Mouse (Mus musculus): ENCODE measurements around the gene Avil.

Gene Avil

GRCm38 (mm10) chr10:127018422-127018821 is 17.9 kb downstream of the Avil start:
- DNase-seq (ENCODE audit: low spot score): no peak

- peak; percentile 90 for DNase-seq (ENCODE audit: low spot score)
Observed at GRCm38 (mm10) chr10:127030336-127031296, 30.1 kb downstream of the Avil start, which contains the start of gene Tsfm. Gene Tsfm, minus strand, starts transcription at chr10:127030840.

GRCm38 (mm10) chr10:127033301-127033741 is 32.8 kb downstream of the Avil start:
- no peak for DNase-seq (ENCODE audit: low spot score)

GRCm38 (mm10) chr10:127036273-127036672 is 35.8 kb downstream of the Avil start:
- no peak for DNase-seq (ENCODE audit: low spot score)

GRCm38 (mm10) chr10:127037641-127038040 is 37.1 kb downstream of the Avil start:
- no peak for DNase-seq (ENCODE audit: low spot score)

- DNase-seq (ENCODE audit: low spot score): no peak
Observed at GRCm38 (mm10) chr10:127040569-127041214, 40.2 kb downstream of the Avil start.

GRCm38 (mm10) chr10:127041274-127041766 is 40.8 kb downstream of the Avil start, which contains the start of the genes Mettl1 and Eef1akmt3:
Gene Mettl1, plus strand, starts transcription at chr10:127041414.
Gene Eef1akmt3, minus strand, starts transcription at chr10:127041513.
- no peak for DNase-seq (ENCODE audit: low spot score)

- DNase-seq (ENCODE audit: low spot score): peak; percentile 88
Observed at GRCm38 (mm10) chr10:127041774-127042338, 41.3 kb downstream of the Avil start.

GRCm38 (mm10) chr10:127042468-127043115 is 42.1 kb downstream of the Avil start:
- no peak for DNase-seq (ENCODE audit: low spot score)

- DNase-seq (ENCODE audit: low spot score): no peak
Observed at GRCm38 (mm10) chr10:127043187-127043586, 42.7 kb downstream of the Avil start.

- no peak for DNase-seq (ENCODE audit: low spot score)
Observed at GRCm38 (mm10) chr10:127047954-127048353, 47.4 kb downstream of the Avil start, which contains the start of gene Cyp27b1. Gene Cyp27b1, plus strand, starts transcription at chr10:127048250.

- no peak for DNase-seq (ENCODE audit: low spot score)
Observed at GRCm38 (mm10) chr10:127048608-127049394, 48.3 kb downstream of the Avil start.

GRCm38 (mm10) chr10:127049395-127050118 is 49.0 kb downstream of the Avil start:
- no peak for DNase-seq (ENCODE audit: low spot score)

GRCm38 (mm10) chr10:127050119-127050474 is 49.6 kb downstream of the Avil start:
- DNase-seq (ENCODE audit: low spot score): no peak

- no peak for DNase-seq (ENCODE audit: low spot score)
Observed at GRCm38 (mm10) chr10:127054646-127055045, 54.1 kb downstream of the Avil start.

- DNase-seq (ENCODE audit: low spot score): no peak
Observed at GRCm38 (mm10) chr10:127055406-127055805, 54.9 kb downstream of the Avil start.

GRCm38 (mm10) chr10:127056490-127056889 is 56.0 kb downstream of the Avil start:
- DNase-seq (ENCODE audit: low spot score): no peak

- no peak for DNase-seq (ENCODE audit: low spot score)
Observed at GRCm38 (mm10) chr10:127058161-127058560, 57.7 kb downstream of the Avil start.

- no peak for DNase-seq (ENCODE audit: low spot score)
Observed at GRCm38 (mm10) chr10:127058708-127059107, 58.2 kb downstream of the Avil start.

Measured in ovary, postnatal 10 days (tissue).